Mouse (Mus musculus) T-helper 2 cell (primary cell): ENCODE results near the gene 1700025F22Rik.
"Not testable (repeated sequence)": the region's sequence is repeated elsewhere in the genome, so short reads cannot be mapped to it uniquely, and the experiment has no call there.

Experiments
- in situ Hi-C: fragments of 300-600 bp; cut with MboI, MseI; formaldehyde crosslinking; loops from one replicate; pipeline ENCODE4 v1.15.1; 2025; ENCODE audit warnings: high pct_unique_total_duplicates

Gene 1700025F22Rik

DNA sequence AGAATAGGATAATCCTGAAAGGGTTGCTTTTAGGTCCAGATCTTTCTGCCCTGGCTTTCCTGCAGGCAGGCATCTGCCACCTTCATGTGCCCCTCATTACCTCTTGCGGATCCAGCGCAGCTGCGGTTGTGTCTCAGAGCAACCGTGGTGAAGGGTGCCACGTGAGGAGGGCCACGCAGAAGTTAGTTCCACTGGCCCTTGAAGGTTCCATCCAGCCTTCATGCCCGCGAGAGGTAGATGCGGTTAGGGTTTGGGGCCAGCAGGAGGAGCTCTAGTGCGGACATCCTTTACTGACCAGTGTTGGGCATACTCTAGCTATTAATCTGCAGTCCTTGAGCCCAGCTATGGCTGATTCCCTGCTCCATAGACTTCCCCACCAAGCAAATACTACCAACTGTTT is at the start of gene 1700025F22Rik:
TSS of gene 1700025F22Rik (minus strand) at position 149 of the 400 bp plus-strand sequence.
- in situ Hi-C loops, result no loop called here

DNA sequence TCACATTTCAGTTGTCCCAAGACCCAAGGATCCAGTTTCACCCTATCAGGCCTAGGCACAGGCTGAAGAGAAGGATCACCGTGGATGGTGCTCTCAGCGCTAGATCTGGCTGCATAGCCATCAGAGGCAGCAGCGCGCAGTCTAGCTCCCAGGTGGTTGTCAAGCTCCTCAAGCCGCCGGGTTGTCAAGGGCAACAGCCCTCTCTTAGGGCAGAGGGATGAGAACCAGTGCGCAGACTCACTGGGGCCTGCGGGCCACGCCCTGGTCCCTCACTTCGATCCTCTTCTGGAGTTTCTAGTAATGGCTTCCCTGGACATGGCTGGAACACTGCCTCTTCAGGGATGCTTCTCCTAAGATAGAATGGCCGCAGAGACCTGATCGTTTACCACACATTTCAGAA is 31.4 kb upstream of the 1700025F22Rik start, which contains the start of gene Ms4a13:
TSS of gene Ms4a13 (minus strand) at position 192 of the 400 bp plus-strand sequence.
- in situ Hi-C loops, result no loop called here

DNA sequence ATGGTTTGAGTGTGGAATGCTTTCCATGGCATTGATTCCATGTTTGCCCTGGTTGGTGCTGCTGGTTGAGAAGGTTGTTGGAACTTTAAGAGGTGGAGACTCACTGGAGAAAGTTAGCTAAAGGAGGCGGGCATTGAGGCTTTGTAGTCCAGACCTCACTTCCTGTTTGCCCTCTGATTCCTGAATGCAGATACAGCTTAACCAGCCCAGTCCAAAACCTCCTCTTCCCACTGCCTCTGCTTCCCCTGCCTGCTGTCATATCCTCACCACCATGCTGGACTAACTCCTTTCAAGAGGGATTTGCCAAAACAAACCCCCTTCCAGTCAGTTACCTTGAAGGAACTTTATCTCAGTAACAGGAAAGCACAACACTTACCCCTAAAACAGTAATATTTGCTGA is 27.4 kb upstream of the 1700025F22Rik start:
- in situ Hi-C loops, result no loop called here

DNA sequence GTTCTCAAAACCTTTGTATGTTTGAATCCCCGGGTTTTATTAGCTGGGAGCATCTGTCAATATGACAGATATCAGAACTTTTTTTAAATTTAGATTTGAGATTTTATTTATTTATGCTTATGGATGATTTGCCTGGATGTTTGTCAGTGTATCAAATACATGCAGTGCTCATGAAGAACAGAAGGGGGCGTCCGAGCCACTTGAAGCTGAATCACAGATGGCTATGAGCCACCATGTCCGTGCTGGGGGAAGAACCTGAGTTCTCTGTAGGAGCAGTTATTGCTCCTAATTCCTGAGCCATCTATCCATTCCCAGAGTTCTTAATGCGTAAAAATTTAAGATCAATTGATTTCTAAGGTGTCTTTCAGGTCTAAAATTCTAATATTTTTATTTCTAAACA is 19.0 kb upstream of the 1700025F22Rik start:
- in situ Hi-C loops, result no loop called here

DNA sequence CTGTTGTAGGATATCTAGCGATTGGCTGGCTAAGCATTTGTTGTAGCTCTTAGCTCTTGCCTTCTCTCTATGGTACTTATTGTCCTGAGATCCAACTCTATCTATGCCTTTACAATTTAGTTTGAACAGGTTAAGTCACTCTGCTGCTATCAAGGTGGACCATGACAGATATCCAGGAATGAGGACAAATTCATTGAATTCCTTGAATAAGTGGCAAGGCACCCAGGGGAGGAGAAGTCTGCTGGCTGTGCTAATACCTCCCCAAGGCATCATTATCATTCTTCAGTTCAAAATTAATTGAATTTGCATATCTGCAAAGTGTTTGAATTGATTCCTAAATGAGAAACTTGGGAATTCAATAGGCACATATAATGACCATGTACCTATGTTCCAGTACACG is 12.3 kb upstream of the 1700025F22Rik start:
- in situ Hi-C loops, result no loop called here

DNA sequence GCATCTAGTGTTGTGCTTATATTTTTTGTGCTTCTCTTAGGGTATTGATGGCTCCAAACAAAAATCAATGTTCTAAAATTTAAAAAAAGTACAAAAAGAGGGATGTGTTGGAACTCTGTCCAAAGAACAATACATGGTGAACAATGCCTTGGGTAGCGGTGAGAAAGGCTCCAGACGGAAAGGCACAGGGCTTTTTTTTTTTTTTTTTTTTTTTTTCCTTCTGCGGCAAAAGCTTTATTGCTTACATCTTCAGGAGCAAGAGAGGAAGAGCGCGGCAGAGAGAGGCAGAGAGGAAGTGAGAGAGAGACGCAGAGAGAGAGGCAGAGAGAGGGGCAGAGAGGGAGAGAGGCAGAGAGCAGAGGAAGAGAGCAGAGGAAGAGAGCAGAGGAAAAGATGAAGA is 7.2 kb downstream of the 1700025F22Rik start:
- in situ Hi-C loops, result not testable (repeated sequence)

DNA sequence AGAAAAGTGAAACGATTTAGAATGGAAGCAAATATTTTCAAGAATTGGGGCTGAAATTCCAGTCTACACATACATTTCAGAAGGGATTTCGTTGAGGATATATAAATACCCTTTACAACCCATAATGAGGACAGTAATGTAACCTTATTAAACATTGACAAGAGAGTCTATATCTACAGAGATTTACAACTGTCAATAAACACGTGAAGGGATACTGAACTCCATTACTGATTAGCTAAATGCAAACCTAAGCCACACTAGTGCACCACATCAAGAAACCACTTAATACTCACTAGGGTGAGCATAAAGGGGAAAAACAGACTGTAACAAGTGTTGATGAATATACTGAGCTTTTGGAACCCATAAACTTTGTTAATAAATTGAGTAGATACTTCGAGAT is 29.8 kb downstream of the 1700025F22Rik start:
- in situ Hi-C loops, result no loop called here

DNA sequence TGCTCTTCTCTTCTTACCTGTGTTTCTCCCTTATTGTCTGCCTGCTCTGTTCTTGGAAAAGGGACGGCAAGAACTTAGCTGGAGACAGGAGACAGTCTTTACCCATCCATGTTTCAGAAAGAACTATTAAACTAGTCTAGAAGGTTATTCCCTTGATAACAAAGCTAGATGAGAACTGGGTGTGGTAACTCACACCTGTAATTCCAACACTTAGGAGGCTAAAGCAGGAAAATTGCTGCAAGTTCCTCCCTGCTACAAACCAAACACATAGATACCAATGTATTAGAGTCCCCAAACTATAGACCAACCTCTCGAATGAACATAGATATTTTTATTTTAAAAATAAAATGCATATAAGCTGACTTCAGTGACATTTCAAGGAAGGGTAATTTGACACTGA is 30.3 kb downstream of the 1700025F22Rik start:
- in situ Hi-C loops, result no loop called here

DNA sequence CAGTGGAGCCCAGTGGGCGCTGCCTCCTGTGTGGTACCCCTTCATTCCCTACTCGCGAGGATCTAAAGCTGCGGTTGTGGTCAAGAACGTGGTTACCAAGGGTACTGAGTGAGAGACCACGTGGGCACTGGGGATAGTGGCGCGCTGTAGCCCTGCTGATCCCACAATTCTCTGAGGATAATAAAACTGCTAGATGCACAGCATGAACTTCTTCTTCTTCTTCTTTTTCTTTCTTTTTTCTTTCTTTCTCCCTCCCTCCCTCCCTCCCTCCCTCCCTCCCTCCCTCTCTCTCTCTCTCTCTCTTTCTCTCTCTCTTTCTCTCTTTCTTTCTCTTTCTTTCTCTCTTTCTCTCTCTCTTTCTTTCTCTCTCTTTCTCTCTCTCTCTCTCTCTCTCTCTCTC is 34.3 kb downstream of the 1700025F22Rik start, which contains the start of gene 1700017D01Rik:
TSS of gene 1700017D01Rik (minus strand) at position 101 of the 400 bp plus-strand sequence.
- in situ Hi-C loops, result not testable (repeated sequence)

DNA sequence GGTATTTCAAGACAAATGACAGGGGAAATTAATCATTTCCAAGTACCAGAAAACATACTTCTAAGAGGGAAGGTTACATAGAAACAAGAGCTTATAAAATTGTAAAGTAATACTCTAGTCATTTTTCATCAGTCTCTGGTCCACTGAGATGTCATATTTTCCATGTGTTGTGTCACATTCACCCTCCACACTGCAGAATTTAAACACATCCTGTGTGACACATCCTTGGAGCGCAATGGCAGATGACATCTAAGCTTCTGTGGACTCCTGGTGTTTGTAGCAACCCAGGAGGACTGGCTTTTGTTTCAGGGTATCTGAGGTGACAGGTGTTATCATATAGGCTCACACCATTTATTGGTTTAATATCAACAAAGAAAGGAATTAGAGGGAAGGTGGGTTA is 35.4 kb downstream of the 1700025F22Rik start:
- in situ Hi-C loops, result no loop called here

DNA sequence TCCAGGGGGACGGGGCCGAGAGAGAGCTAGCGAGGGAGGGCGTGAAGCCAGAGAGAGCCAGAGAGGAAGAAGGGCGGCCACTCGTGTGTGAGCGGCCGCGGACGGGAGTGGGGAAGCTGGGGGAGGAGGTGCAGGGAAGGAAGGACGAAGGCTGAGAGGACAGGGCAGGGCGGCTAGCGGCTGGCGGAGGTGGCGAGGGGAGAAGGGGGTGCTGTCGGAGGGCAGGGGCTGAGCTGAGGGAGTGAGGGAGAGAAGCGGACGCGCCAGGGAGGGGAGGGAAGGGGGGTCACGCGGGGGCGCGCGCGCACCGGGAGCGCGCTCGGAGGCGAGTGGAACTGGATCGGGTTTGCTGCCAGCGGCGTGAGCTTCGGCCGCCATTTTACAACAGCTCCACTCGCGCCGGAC is 44.1 kb downstream of the 1700025F22Rik start:
- in situ Hi-C loops, result not testable (repeated sequence)

DNA sequence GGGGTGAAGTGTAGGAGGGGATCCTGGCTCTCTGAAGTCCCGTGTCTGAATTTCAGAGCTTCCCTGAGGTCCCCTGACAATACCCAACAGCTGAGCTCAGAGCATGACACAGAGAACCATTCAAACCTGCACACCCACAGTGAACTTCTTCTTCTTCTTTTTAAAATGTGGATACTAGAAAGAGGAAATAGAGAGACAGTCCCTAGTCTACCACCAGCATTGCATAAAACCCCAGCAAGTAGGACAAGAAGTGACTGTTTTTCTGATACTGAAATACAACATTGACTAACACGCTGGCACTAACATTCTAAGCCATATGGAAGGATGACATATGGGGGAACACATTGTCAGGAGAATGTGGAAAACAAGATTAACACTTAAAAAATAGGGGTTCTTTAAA is 45.8 kb downstream of the 1700025F22Rik start:
- in situ Hi-C loops, result no loop called here

DNA sequence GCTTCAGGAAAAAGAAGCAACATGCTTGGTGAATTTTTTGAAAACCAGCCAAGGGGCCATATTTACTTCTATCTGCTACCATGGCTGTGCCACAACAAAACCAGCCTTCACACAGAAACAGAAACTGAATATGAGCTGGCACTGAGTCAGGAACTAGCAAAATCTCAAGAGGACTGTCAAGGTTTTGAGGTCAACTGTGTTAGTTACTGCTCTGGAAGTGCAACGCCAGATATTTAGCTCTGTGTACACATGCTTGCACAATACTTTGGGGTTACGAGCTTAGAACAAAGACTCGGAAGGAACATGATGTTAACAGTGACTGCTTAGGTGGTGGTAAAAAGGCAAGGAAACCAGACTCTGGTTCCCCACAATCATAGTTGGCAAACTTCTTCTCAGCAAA is 57.4 kb downstream of the 1700025F22Rik start:
- in situ Hi-C loops, result no loop called here

DNA sequence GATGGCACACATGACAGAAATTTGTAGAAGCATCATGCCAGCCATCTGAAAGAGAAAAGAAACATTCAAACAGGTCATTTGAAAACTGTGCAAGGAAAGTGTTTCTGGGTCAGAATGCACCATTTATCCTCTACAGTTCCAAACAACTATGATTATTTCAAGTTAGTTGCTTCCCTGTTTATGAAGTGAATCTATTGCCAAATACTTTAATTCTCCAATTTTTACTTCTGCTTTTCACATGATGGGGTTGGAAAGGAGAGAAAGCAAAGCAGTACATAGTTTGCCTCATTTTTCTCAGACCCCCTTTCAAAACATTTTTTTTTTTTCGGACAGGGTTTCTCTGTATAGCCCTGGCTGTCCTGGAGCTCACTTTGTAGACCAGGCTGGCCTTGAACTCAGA is 63.2 kb downstream of the 1700025F22Rik start:
- in situ Hi-C loops, result no loop called here

DNA sequence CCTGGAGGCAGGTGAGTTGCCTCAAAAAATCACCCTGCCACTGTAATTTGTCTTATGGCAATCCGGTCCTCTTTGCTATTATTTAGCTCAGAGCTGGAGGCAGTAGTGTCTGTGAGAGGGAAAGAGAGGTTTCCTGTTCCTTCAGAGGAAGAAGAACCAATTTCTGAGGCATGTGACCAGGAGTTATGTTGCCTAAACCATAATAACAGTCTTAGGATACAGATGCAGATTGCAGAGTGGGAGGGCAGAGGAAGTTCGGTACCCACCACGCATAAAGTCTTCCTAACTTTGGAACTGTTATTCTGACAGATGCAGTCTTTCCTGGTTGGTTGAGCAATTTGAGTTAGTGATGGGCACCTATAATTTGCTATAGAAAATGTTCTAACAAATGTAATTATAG is 66.7 kb downstream of the 1700025F22Rik start:
- in situ Hi-C loops, result no loop called here

DNA sequence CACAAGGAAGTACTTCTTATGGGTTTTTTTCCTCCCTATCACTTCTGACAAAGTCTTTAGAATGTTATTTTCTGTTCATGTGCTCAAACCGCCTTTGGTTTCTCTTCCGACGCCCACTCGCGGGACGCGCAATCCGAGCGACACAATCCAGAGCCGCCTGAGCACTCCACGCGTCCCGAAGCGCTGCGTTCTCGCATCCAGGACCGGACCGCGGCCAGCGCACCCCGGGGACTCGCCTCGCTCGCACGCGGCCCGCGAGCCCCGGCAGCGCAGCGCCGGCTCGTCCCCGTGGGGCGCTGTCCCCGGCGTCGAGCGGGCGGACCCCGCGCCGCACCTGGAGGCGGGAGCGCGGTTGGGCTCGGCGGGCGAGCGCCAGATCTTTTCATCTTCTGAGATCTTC is 73.0 kb downstream of the 1700025F22Rik start:
- in situ Hi-C loops, result loop anchor here (5.0 kb wide), 1 partner anchor 35 kb away; no protein-coding TSS in a partner anchor
